ENCODE assay signal across 13 mouse cellular contexts in the genomic region with DNA sequence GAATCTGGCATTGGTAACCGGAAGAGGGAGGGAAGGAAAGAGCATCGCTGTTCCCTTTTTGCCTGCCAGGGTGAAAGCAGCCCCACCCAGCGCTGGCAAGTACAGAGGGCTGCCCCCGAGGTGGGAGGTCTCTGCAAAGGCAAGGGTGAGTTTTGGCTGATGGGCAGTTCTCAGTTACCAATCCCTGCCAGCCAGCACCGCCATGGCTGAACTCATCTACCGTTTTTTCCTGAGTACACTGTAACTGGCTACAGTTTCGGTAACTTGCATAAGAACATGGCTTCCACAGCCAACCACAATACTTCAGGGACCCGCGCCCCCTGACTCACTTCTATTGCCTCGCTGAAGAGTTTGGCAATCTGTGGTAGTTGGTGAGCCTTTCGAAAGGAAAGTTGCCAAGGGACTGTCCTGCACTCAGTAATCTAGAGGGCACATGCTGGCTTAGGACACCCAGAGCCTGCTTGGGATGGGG. TPM values are rescaled to one million over a fixed set of nuclear protein-coding genes. Genes with fewer than 3 reads are reported as not detected.
A peak's percentile ranks its signal among the peaks of the same experiment; 100 is the strongest.
DNase-seq lines count a peak whose midpoint lies in the region; ATAC-seq and TF ChIP-seq lines count a peak whose summit lies in the region.
"Had no signal": no experiment of that assay in that cellular context is flagged by ENCODE, and none has a peak within 500 bp of the region (broad histone marks: within the 10 kb centered on the region; RNA-seq: fewer than 3 reads in every experiment).

No protein-coding gene starts in this region.

- H3K27me3 ChIP-seq in hindbrain, embryonic 13.5 days = no peaks in the 10 kb centered on the region
- no peaks in the 10 kb centered on the region for H3K27me3 ChIP-seq in hindbrain, embryonic 16.5 days (replicated peaks; ENCODE audit: control insufficient read depth, insufficient read depth, low read length)
- no peaks in the 10 kb centered on the region for H3K27me3 ChIP-seq in E14TG2a.4 (ENCODE audit: insufficient read depth, low read length)
- H3K27me3 ChIP-seq: heart, embryonic 13.5 days had no signal

- no peak overlapping the region for H3K4me2 ChIP-seq in hindbrain, embryonic 13.5 days
- H3K4me2 ChIP-seq in hindbrain, embryonic 16.5 days (ENCODE audit: low read length) = no peak overlapping the region
- H3K4me2 ChIP-seq: heart, embryonic 13.5 days had no signal

- ATAC-seq in hindbrain, embryonic 13.5 days (ENCODE audit: low FRiP score) = no peak
- no peak; the same call in 1 of the 2 replicates for ATAC-seq in hindbrain, embryonic 16.5 days

- 0 out of 2 replicates have a peak overlapping the region, but pooled peaks have one; percentile 12 for H3K27ac ChIP-seq in hindbrain, embryonic 13.5 days
- H3K27ac ChIP-seq in hindbrain, embryonic 16.5 days (ENCODE audit: low read depth, low read length) = no peak overlapping the region
- H3K27ac ChIP-seq: heart, embryonic 13.5 days had no signal

- H3K36me3 ChIP-seq in hindbrain, embryonic 13.5 days = peaks cover 86% of the 10 kb centered on the region
- H3K36me3 ChIP-seq in hindbrain, embryonic 16.5 days (ENCODE audit: control insufficient read depth, insufficient read depth, low read length) = peaks cover 31% of the 10 kb centered on the region
- H3K36me3 ChIP-seq in E14TG2a.4 (ENCODE audit: insufficient read depth, low read length) = peaks cover 64% of the 10 kb centered on the region

- no peak overlapping the region for H3K4me3 ChIP-seq in hindbrain, embryonic 13.5 days
- no peak overlapping the region for H3K4me3 ChIP-seq in hindbrain, embryonic 16.5 days (ENCODE audit: low read length)
- peak overlapping the region; percentile 78 for H3K4me3 ChIP-seq in E14TG2a.4 (replicated peaks; ENCODE audit: low read length)
- H3K4me3 ChIP-seq: heart, embryonic 13.5 days had no signal

- peak overlapping the region; percentile 26; the same call in 1 of the 2 replicates for H3K9ac ChIP-seq in hindbrain, embryonic 13.5 days
- H3K9ac ChIP-seq in hindbrain, embryonic 16.5 days (ENCODE audit: low read depth, low read length) = no peak overlapping the region
- H3K9ac ChIP-seq: heart, embryonic 13.5 days had no signal

- peak; percentile 40 for DNase-seq in adrenal gland, adult 8-10 months
- DNase-seq in heart, adult 8-10 months (ENCODE audit: low spot score) = peak; percentile 41
- DNase-seq in spleen, postnatal 14 days (ENCODE audit: low spot score in 2 of 2) = no peak
- no peak for DNase-seq in layer of hippocampus, postnatal 36 days
- DNase-seq in T-cell, adult 2 months (ENCODE audit: low spot score) = no peak
- DNase-seq: kidney, postnatal 14 days; liver; thymus, postnatal 4 days had no signal

- no peaks in the 10 kb centered on the region for H3K9me3 ChIP-seq in hindbrain, embryonic 13.5 days
- H3K9me3 ChIP-seq in hindbrain, embryonic 16.5 days (ENCODE audit: control insufficient read depth, low read length) = no peaks in the 10 kb centered on the region
- H3K9me3 ChIP-seq in E14TG2a.4 (ENCODE audit: low read length) = no peaks in the 10 kb centered on the region
- H3K9me3 ChIP-seq: heart, embryonic 13.5 days had no signal

- WGBS in hindbrain, embryonic 13.5 days = 75% methylated on average over 11 of the region's 11 CpGs
- 75% methylated on average over 11 of the region's 11 CpGs for WGBS in hindbrain, embryonic 16.5 days

- peaks cover 10% of the 10 kb centered on the region; the same call in 1 of the 2 replicates for H3K4me1 ChIP-seq in hindbrain, embryonic 13.5 days (replicated peaks)
- peaks cover 5% of the 10 kb centered on the region; the same call in 1 of the 2 replicates for H3K4me1 ChIP-seq in hindbrain, embryonic 16.5 days (ENCODE audit: control insufficient read depth, insufficient read depth, low read depth, low read length)
- H3K4me1 ChIP-seq in E14TG2a.4 (replicated peaks; ENCODE audit: low read depth, low read length) = peaks cover 81% of the 10 kb centered on the region

- TF ChIP-seq CTCF in E14TG2a.4 (conservative IDR thresholded peaks at IDR 0.05; ENCODE audit: low read length) = no peak

RNA-seq across cellular contexts. Expression of gene Mb, which starts 29.5 kb away (rescaled TPM):
- polyA plus RNA-seq in hindbrain, embryonic 13.5 days (2015; fragmentation: Nextera tagmentation; extraction: Ambion mirVana) = 0.44 and 0.62 TPM in 2 replicates
- 0.71 and 0.81 TPM in 2 replicates for polyA plus RNA-seq in hindbrain, embryonic 16.5 days (2015; fragmentation: Nextera tagmentation; extraction: Ambion mirVana)
- total RNA-seq in adrenal gland, adult 8-10 months (2022) = 1 to 10 TPM in 1 of 4 experiments, under 1 TPM in 1, not detected in 2; 0.96 to 4.0 TPM
- over 10,000 TPM; 20,391 to 21,800 (median 21,272) TPM for total RNA-seq in heart, adult 8-10 months (2022)
- total RNA-seq in layer of hippocampus, postnatal 36 days (2021) = under 1 TPM in 1 of 2 experiments, not detected in 1; 0.37 TPM
- polyA plus RNA-seq: small intestine, adult 2 months had no signal

RNA-seq across cellular contexts. Expression of gene Apol6, which starts 35.4 kb away (rescaled TPM):
- polyA plus RNA-seq in hindbrain, embryonic 13.5 days (2015; fragmentation: Nextera tagmentation; extraction: Ambion mirVana) = not detected in 2 replicates
- polyA plus RNA-seq in hindbrain, embryonic 16.5 days (2015; fragmentation: Nextera tagmentation; extraction: Ambion mirVana) = not detected in 2 replicates
- 10 to 100 TPM; 11.8 to 73.3 (median 21.2) TPM for total RNA-seq in adrenal gland, adult 8-10 months (2022)
- total RNA-seq in heart, adult 8-10 months (2022) = 1 to 10 TPM in 2 of 4 experiments, under 1 TPM in 2; 0.49 to 1.5 (median 1.0) TPM
- not detected for total RNA-seq in layer of hippocampus, postnatal 36 days (2021)

Comparison
In these comparisons a context has a peak if more than half of its experiments do, and no peak if none do; other contexts are left out.
1. DNase-seq: peak in adrenal gland, adult 8-10 months (single experiment) and heart, adult 8-10 months (single experiment); none in spleen, postnatal 14 days (0 of 2), layer of hippocampus, postnatal 36 days (0 of 2) and T-cell, adult 2 months (single experiment).
2. RNA of gene Mb, which starts 29.5 kb away (total RNA-seq): 20,391 to 21,800 TPM in heart, adult 8-10 months; 0.96 to 4.0 TPM in adrenal gland, adult 8-10 months and 0.37 TPM in layer of hippocampus, postnatal 36 days; every median in the first group is over 1,000 times any median in the second.
3. RNA of gene Apol6, which starts 35.4 kb away (total RNA-seq): 11.8 to 73.3 TPM in adrenal gland, adult 8-10 months; 0.49 to 1.5 TPM in heart, adult 8-10 months and not detected in layer of hippocampus, postnatal 36 days; every median in the first group is over 4 times any median in the second.